Mouse (Mus musculus) heart, postnatal 36 days (tissue): ENCODE measurements at regions not wholly inside any gene's neighbourhood (a gene's known extent, or its start where the extent isn't known, plus 50 kb on each side); places are given as distances from the start of the nearest gene placed in this dataset.

Experiments used
- DNase-seq, 2 experiments: peaks; one replicate each; pipeline ENCODE4 v3.0.0; 2021 to 2022
- intact Hi-C: fragments of 180-260 bp; cut with DNase I; formaldehyde crosslinking; loops from one replicate; pipeline ENCODE4 v1.15.1; 2025

- intact Hi-C loops: no loop called here
- no peak for DNase-seq
Measured at GRCm38 (mm10) chr2:50807162-50807960, 341.6 kb downstream of the Rnd3 start.

- intact Hi-C loops: no loop called here
- no peak for DNase-seq
Measured at GRCm38 (mm10) chr2:50805645-50806044, 343.3 kb downstream of the Rnd3 start.

- DNase-seq: no peak
- intact Hi-C loops: loop anchor here (10.0 kb wide), 1 partner anchor 349 kb away; the partner anchor contains the start of gene Rnd3
Measured at GRCm38 (mm10) chr2:50796087-50796486, 352.8 kb downstream of the Rnd3 start.

- intact Hi-C loops: loop anchor here (10.0 kb wide), 1 partner anchor 351 kb away; the partner anchor contains the start of gene Rnd3
- DNase-seq: peak in 1 of 2 experiments; percentile 24
Measured at GRCm38 (mm10) chr2:50793616-50794015, 355.3 kb downstream of the Rnd3 start.

- no peak for DNase-seq
- intact Hi-C loops: loop anchor here (10.0 kb wide), 1 partner anchor 352 kb away; the partner anchor contains the start of gene Rnd3
Measured at GRCm38 (mm10) chr2:50793067-50793466, 355.8 kb downstream of the Rnd3 start.

- peak in 1 of 2 experiments; percentile 41 for DNase-seq
Measured at GRCm38 (mm10) chr2:50789051-50789651, 359.8 kb downstream of the Rnd3 start.

GRCm38 (mm10) chr2:50772101-50772500 is 376.8 kb downstream of the Rnd3 start:
- DNase-seq: peak in 1 of 2 experiments; percentile 20
- intact Hi-C loops: no loop called here

More at GRCm38 (mm10) chr2:50789051-50789651, 359.8 kb downstream of the Rnd3 start:
- intact Hi-C loops: no loop called here

GRCm38 (mm10) chr2:50759016-50759415 is 389.9 kb downstream of the Rnd3 start:
- intact Hi-C loops: no loop called here

GRCm38 (mm10) chr2:50757837-50758541 is 390.9 kb downstream of the Rnd3 start:
- intact Hi-C loops: no loop called here
- no peak for DNase-seq

More at GRCm38 (mm10) chr2:50759016-50759415, 389.9 kb downstream of the Rnd3 start:
- no peak for DNase-seq

- DNase-seq: no peak
- intact Hi-C loops: no loop called here
Measured at GRCm38 (mm10) chr2:50755616-50756450, 393.1 kb downstream of the Rnd3 start.

GRCm38 (mm10) chr2:50755160-50755559 is 393.8 kb downstream of the Rnd3 start:
- intact Hi-C loops: no loop called here
- DNase-seq: no peak

- intact Hi-C loops: no loop called here
- no peak for DNase-seq
Measured at GRCm38 (mm10) chr2:50752408-50752807, 396.5 kb downstream of the Rnd3 start.

GRCm38 (mm10) chr2:50750799-50751198 is 398.1 kb downstream of the Rnd3 start:
- intact Hi-C loops: no loop called here
- DNase-seq: no peak

- intact Hi-C loops: no loop called here
- DNase-seq: no peak
Measured at GRCm38 (mm10) chr2:50744625-50745214, 404.2 kb downstream of the Rnd3 start.

GRCm38 (mm10) chr2:50743785-50744258 is 405.1 kb downstream of the Rnd3 start:
- DNase-seq: no peak
- intact Hi-C loops: no loop called here

GRCm38 (mm10) chr2:50742421-50742820 is 406.5 kb downstream of the Rnd3 start:
- DNase-seq: no peak
- intact Hi-C loops: no loop called here

GRCm38 (mm10) chr2:50741337-50741736 is 407.6 kb downstream of the Rnd3 start:
- DNase-seq: no peak
- intact Hi-C loops: no loop called here

- no peak for DNase-seq
- intact Hi-C loops: no loop called here
Measured at GRCm38 (mm10) chr2:50739599-50739979, 409.3 kb downstream of the Rnd3 start.

GRCm38 (mm10) chr2:50738936-50739598 is 409.8 kb downstream of the Rnd3 start:
- intact Hi-C loops: no loop called here
- no peak for DNase-seq
